Mouse (Mus musculus) forebrain, embryonic 16.5 days (tissue): ENCODE data around the gene Rapgefl1. TPM values are rescaled to one million over a fixed set of nuclear protein-coding genes. Genes with fewer than 3 reads are reported as not detected.

Experiments used
- ATAC-seq: fragments of 200-750 bp; cut with Nextera tagmentation; 2 replicates; pipeline ENCODE4 v1.8.0; 2017; ENCODE audit warnings: mild to moderate bottlenecking, moderate library complexity
- H3K27ac ChIP-seq: fragments of 300-500 bp; sonication (generic); 2 replicates; pipeline ENCODE4 v1.5.1; 2014; ENCODE audit warnings: low read length, control low read depth
- H3K27me3 ChIP-seq: fragments of 300-500 bp; sonication (generic); replicated peaks from 2 replicates; pipeline ENCODE4 v1.6.1; 2014; ENCODE audit warnings: low read length; ENCODE audit not compliant: control insufficient read depth, insufficient read depth
- H3K36me3 ChIP-seq: fragments of 300-500 bp; sonication (generic); 2 replicates; pipeline ENCODE4 v1.6.1; 2014; ENCODE audit not compliant: control insufficient read depth, insufficient read depth
- H3K4me1 ChIP-seq: fragments of 300-500 bp; sonication (generic); replicated peaks from 2 replicates; pipeline ENCODE4 v1.6.1; 2014; ENCODE audit warnings: low read length; ENCODE audit not compliant: control insufficient read depth, insufficient read depth
- H3K4me2 ChIP-seq: fragments of 300-500 bp; sonication (generic); 2 replicates; pipeline ENCODE4 v1.6.1; 2014; ENCODE audit warnings: mild to moderate bottlenecking, low read length, control low read depth
- H3K4me3 ChIP-seq: fragments of 300-500 bp; sonication (generic); replicated peaks from 2 replicates; pipeline ENCODE4 v1.5.1; 2014; ENCODE audit warnings: mild to moderate bottlenecking, low read length, control low read depth
- H3K9ac ChIP-seq: fragments of 300-500 bp; sonication (generic); replicated peaks from 2 replicates; pipeline ENCODE4 v1.6.1; 2014; ENCODE audit warnings: low read depth, low read length, control low read depth
- H3K9me3 ChIP-seq: fragments of 300-500 bp; sonication (generic); 2 replicates; pipeline ENCODE4 v1.6.1; 2016; ENCODE audit warnings: low read length; ENCODE audit not compliant: control insufficient read depth
- WGBS: fragments of 180-500 bp; shearing (Covaris S2); extraction: QIAGEN DNeasy Blood & Tissue Kit; methylation state at CpG from one replicate; pipeline ENCODE4 v1.1.7; 2014; 5-methylcytosine and 5-hydroxymethylcytosine counted together
- polyA plus RNA-seq: library from polyadenylated mRNA; unstranded; fragments of >200 nt; fragmentation: Nextera tagmentation; extraction: Ambion mirVana; gene quantifications from 2 replicates; pipeline ENCODE4 v1.2.1, GENCODE M21; 2015

The Rapgefl1 gene
- polyA plus RNA-seq, 1 experiment from 2014 or later = 7.3 TPM

DNA sequence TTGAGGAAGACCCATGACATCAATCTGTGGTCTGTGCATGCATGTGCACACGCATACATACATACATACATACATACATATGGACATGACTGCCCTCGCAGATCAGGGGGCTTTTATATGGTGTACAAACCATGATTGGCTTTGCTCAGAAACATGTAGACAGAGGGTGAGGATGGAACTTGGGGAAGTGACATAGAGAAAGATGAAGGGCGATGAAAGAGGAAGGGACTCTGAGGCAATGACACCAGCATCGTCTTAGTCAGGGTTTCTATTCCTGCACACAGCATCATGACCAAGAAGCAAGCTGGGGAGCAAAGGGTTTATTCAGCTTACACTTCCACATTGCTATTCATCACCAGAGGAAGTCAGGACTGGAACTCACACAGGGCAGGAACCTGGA lies 52.5 kb downstream of the Rapgefl1 start:
- no peak overlapping the region for H3K27ac ChIP-seq
- no peaks in the 10 kb centered on the region for H3K4me1 ChIP-seq
- H3K4me2 ChIP-seq = no peak overlapping the region
- H3K9ac ChIP-seq = no peak overlapping the region
- no peaks in the 10 kb centered on the region for H3K27me3 ChIP-seq
- H3K4me3 ChIP-seq = no peak overlapping the region
- no peak for ATAC-seq
- H3K36me3 ChIP-seq = peaks cover 34% of the 10 kb centered on the region
- H3K9me3 ChIP-seq = no peaks in the 10 kb centered on the region
- 100% methylated on average over 4 of the region's 4 CpGs for WGBS

- 92% methylated on average over 5 of the region's 5 CpGs for WGBS
- H3K4me1 ChIP-seq = no peaks in the 10 kb centered on the region
- H3K27me3 ChIP-seq = no peaks in the 10 kb centered on the region
- H3K4me3 ChIP-seq = no peak overlapping the region
- H3K4me2 ChIP-seq = no peak overlapping the region
- H3K9me3 ChIP-seq = no peaks in the 10 kb centered on the region
- no peak overlapping the region for H3K9ac ChIP-seq
- ATAC-seq = no peak
- H3K27ac ChIP-seq = no peak overlapping the region
- H3K36me3 ChIP-seq = peaks cover 34% of the 10 kb centered on the region
Measured at GRCm38 (mm10) chr11:98889977-98890376, 53.4 kb downstream of the Rapgefl1 start.

DNA sequence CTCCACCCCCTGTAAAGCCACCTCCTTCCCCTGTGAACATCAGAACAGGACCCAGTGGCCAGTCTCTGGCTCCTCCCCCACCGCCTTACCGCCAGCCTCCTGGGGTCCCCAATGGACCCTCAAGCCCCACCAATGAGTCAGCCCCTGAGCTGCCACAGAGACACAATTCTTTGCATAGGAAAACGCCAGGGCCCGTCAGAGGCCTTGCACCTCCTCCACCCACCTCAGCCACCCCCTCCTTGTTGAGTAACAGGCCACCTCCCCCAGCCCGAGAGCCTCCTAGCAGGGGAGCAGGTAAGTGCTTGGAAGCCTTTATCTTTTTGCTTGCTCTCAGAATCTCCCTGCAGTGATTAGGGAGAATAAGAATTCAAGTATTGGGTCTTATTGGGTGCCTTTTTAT lies 55.8 kb downstream of the Rapgefl1 start:
- no peak for ATAC-seq
- Histone ChIP-seq H3K4me2 (no peak overlapping the region), H3K4me3 (no peak overlapping the region), H3K27me3 (no peaks in the 10 kb centered on the region), H3K9me3 (no peaks in the 10 kb centered on the region), H3K4me1 (no peaks in the 10 kb centered on the region), H3K9ac (no peak overlapping the region), H3K27ac (no peak overlapping the region), H3K36me3 (peaks cover 34% of the 10 kb centered on the region)
- 38% methylated on average over 5 of the region's 5 CpGs for WGBS

DNA sequence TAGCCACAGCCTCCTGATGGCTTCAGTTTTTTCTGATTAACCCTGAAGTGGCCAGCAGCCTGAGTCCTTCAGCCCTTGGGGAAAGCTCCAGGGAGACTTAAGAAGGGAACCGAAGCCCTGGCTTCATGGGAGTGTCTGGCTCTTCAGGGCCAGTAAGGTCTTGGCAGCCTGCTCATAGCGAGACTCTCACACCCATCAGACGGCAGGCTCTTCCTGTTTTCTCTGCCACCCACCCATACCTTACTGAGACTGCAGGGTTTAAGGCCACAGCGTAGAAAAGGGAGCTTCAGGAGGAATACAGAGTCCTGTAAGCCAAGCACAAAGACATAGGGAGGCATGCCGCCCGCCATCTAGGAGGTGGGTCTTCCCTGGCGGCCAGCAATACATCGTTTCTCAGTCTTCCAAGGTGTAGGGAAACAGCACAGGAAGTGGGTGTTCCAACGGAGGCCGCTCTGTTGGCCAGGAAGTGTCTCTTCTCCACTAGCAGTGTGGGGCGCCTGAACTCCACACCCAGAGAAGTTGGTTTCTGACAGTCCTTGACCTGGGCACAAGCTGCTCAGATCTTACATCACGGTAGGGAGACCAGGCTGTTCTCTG lies 64.0 kb downstream of the Rapgefl1 start:
- 90% methylated on average over 12 of the region's 12 CpGs for WGBS
- Histone ChIP-seq H3K27me3 (no peaks in the 10 kb centered on the region), H3K4me3 (no peak overlapping the region), H3K9me3 (no peaks in the 10 kb centered on the region), H3K36me3 (peaks cover 28% of the 10 kb centered on the region), H3K4me2 (no peak overlapping the region), H3K27ac (no peak overlapping the region), H3K9ac (no peak overlapping the region), H3K4me1 (no peaks in the 10 kb centered on the region)
- no peak for ATAC-seq

GRCm38 (mm10) chr11:98902621-98903245 lies 66.1 kb downstream of the Rapgefl1 start:
- Histone ChIP-seq H3K4me1 (no peaks in the 10 kb centered on the region; the same call in 1 of the 2 replicates), H3K9ac (no peak overlapping the region; the same call in 1 of the 2 replicates), H3K36me3 (peaks cover 19% of the 10 kb centered on the region), H3K27ac (no peak overlapping the region), H3K4me2 (no peak overlapping the region), H3K27me3 (no peaks in the 10 kb centered on the region), H3K4me3 (no peak overlapping the region), H3K9me3 (no peaks in the 10 kb centered on the region)
- no peak for ATAC-seq
- 14% methylated on average over 10 of the region's 10 CpGs for WGBS

Other genes starting within 250 kb of the Rapgefl1 start
- 122 and 127 TPM in 2 replicates for gene Ormdl3, start 249.4 kb upstream of the Rapgefl1 start, polyA plus RNA-seq
- gene Lrrc3c, start 238.5 kb upstream of the Rapgefl1 start, polyA plus RNA-seq = not detected in 2 replicates
- gene Gm12355, start 211.1 kb upstream of the Rapgefl1 start, polyA plus RNA-seq = 0.61 and 1.0 TPM in 2 replicates
- not detected in 2 replicates for gene Gsdma3, start 210.4 kb upstream of the Rapgefl1 start, polyA plus RNA-seq
- gene Gsdma2, start 190.0 kb upstream of the Rapgefl1 start, polyA plus RNA-seq = not detected in 2 replicates
- not detected in 2 replicates for gene Gsdma, start 172.4 kb upstream of the Rapgefl1 start, polyA plus RNA-seq
- gene Psmd3, start 154.2 kb upstream of the Rapgefl1 start, polyA plus RNA-seq = 197 and 201 TPM in 2 replicates
- not detected in 2 replicates for gene Csf3, start 135.5 kb upstream of the Rapgefl1 start, polyA plus RNA-seq
- 88.8 and 93.7 TPM in 2 replicates for gene Med24, start 107.3 kb upstream of the Rapgefl1 start, polyA plus RNA-seq
- gene Thra, start 96.1 kb upstream of the Rapgefl1 start, polyA plus RNA-seq = 177 and 182 TPM in 2 replicates
- 3.8 and 4.0 TPM in 2 replicates for gene Nr1d1, start 61.5 kb upstream of the Rapgefl1 start, polyA plus RNA-seq
- 27.7 and 32.0 TPM in 2 replicates for gene Msl1, start 41.3 kb upstream of the Rapgefl1 start, polyA plus RNA-seq
- 52.5 and 54.6 TPM in 2 replicates for gene Casc3, start 31.9 kb upstream of the Rapgefl1 start, polyA plus RNA-seq
- 4.6 and 5.1 TPM in 2 replicates for gene Wipf2, start 26.9 kb downstream of the Rapgefl1 start, polyA plus RNA-seq
- gene Cdc6, start 71.0 kb downstream of the Rapgefl1 start, polyA plus RNA-seq = 10.3 and 10.9 TPM in 2 replicates
- 9.5 and 10.6 TPM in 2 replicates for gene Rara, start 91.0 kb downstream of the Rapgefl1 start, polyA plus RNA-seq
- 0.51 and 1.0 TPM in 2 replicates for gene Gjd3, start 146.2 kb downstream of the Rapgefl1 start, polyA plus RNA-seq
- gene Top2a, start 187.4 kb downstream of the Rapgefl1 start, polyA plus RNA-seq = 97.6 and 121 TPM in 2 replicates
- gene Igfbp4, start 204.5 kb downstream of the Rapgefl1 start, polyA plus RNA-seq = 147 and 167 TPM in 2 replicates